Mouse (Mus musculus): ENCODE measurements around the gene Patz1.

Patz1 gene

GRCm38 (mm10) chr11:3330991-3331750 lies 42.5 kb downstream of the Patz1 start:
- DNase-seq = no peak

- DNase-seq = peak; percentile 94
Measured at GRCm38 (mm10) chr11:3331756-3332642, 43.3 kb downstream of the Patz1 start.

- DNase-seq = no peak
Measured at GRCm38 (mm10) chr11:3333111-3333695, 44.5 kb downstream of the Patz1 start.

- DNase-seq = no peak
Measured at GRCm38 (mm10) chr11:3334141-3334710, 45.6 kb downstream of the Patz1 start.

GRCm38 (mm10) chr11:3334711-3335316 lies 46.1 kb downstream of the Patz1 start:
- DNase-seq = no peak

GRCm38 (mm10) chr11:3335651-3336216 lies 47.1 kb downstream of the Patz1 start:
- DNase-seq = no peak

- no peak for DNase-seq
Measured at GRCm38 (mm10) chr11:3336602-3337001, 47.9 kb downstream of the Patz1 start.

- peak; percentile 52 for DNase-seq
Measured at GRCm38 (mm10) chr11:3337173-3337955, 48.7 kb downstream of the Patz1 start.

GRCm38 (mm10) chr11:3337961-3338360 lies 49.3 kb downstream of the Patz1 start:
- no peak for DNase-seq

- DNase-seq = no peak
Measured at GRCm38 (mm10) chr11:3341476-3341875, 52.8 kb downstream of the Patz1 start.

- no peak for DNase-seq
Measured at GRCm38 (mm10) chr11:3344916-3345315, 56.2 kb downstream of the Patz1 start.

- DNase-seq = no peak
Measured at GRCm38 (mm10) chr11:3346351-3346750, 57.7 kb downstream of the Patz1 start.

GRCm38 (mm10) chr11:3347091-3347834 lies 58.6 kb downstream of the Patz1 start:
- peak; percentile 87 for DNase-seq

GRCm38 (mm10) chr11:3347835-3348195 lies 59.1 kb downstream of the Patz1 start:
- DNase-seq = no peak

GRCm38 (mm10) chr11:3348576-3349342 lies 60.1 kb downstream of the Patz1 start:
- peak; percentile 21 for DNase-seq

- no peak for DNase-seq
Measured at GRCm38 (mm10) chr11:3349343-3349695, 60.6 kb downstream of the Patz1 start.

- DNase-seq = no peak
Measured at GRCm38 (mm10) chr11:3352131-3352530, 63.5 kb downstream of the Patz1 start.

- no peak for DNase-seq
Measured at GRCm38 (mm10) chr11:3352990-3353585, 64.4 kb downstream of the Patz1 start.

Data from right cerebral cortex, postnatal 14 days (tissue).